Mouse (Mus musculus): ENCODE results near the gene Gng5. TPM values are rescaled to one million over a fixed set of nuclear protein-coding genes. Genes with fewer than 3 reads are reported as not detected.

The Gng5 gene
- polyA plus RNA-seq, 1 experiment, result 505 TPM

DNA sequence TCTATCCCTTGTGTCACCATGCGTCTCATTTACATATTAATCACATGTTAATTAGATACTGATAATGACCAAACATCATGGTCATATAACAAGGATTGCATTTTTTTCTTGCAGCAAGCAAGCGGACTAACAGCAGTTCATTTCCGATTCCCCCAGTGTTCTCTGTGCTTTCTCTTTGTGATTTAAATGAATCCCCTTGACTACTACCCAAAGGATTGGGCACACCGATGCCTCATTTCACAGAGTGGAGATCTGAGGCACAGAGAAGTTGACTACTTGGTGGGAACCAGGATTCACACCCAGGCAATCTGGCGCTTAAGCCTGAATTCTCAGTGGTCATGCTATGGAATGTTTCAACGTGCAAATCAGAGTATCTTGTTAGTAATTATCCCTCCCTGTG, 35.4 kb downstream of the Gng5 start:
- no peak for DNase-seq (ENCODE audit: low read depth, low spot score)
- 75% methylated on average over 6 of the region's 6 CpGs for WGBS

DNA sequence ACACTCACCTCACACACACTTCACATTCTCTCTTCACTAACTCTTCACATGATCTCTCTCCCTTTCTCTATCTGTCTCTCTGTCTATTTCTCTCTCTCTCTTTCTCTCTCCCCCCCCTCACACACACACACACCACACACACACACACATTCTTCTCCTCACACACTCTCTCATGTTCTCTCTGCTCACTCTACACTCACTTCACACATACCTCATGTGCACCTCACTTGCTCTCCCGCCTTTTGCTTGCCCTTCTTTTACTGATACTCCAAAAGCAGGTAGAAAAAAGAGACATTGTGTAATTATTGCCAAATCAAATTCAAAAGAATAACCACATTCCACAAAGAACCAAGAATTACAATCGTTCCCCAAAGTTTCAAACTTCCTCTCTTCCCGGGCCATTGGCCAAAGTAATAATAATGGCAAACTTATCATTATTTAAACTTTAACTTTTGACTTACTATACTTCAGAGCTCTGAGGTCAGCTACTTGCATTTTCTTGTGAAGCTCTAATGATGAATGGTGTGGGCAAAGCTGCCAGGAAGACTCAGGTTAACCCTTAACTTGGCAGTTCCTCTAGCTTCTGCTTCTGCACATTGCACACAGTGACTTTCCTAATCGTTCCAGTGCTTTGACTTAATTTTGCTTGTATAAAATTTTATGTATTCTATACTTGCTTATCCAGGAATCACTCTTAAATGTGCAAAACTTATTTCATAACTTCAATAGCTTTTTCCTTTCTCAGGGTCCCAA, 41.1 kb downstream of the Gng5 start:
- no peak for DNase-seq (ENCODE audit: low read depth, low spot score)
- 46% methylated on average over 4 of the region's 4 CpGs for WGBS

DNA sequence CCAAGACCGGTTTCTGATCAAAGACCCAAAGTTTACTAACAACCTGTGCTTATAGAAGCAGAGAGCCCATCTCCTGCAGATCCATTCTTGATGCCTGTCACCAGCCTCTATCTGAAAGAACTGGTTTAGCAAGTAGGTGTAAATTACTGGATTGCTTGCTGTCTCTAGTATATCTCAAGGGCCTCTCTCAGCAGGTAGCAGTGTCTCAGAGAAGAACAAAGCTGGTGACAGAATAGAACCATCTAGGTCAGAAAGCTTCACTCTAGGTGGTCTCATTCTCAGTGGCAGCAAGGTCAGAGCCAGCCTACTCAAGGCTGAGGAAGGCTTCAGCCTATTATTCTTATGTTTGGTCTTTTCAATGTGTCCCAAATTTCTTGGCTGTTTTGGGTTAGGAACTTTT, 44.0 kb downstream of the Gng5 start:
- 23% methylated on average over 1 of the region's 1 CpGs for WGBS

DNA sequence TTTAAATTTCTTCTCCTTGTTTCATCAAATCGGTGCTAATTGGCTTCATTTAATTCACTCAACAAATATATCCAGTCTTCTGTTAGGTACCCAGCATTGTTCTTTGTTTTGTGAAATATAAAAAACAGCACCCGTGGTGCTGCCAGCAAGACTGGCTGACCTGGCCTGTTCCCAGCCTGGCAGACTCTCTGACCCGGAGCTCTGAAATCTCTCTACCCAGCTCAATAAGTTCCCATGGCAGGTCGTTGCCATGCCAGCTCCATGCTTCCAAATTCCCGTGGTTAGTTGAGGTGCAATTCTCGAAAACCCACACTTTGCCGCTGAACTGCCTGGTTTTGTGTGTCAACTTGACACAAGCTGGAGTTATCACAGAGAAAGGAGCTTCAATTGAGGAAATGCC, 55.2 kb downstream of the Gng5 start:
- 89% methylated on average over 7 of the region's 7 CpGs for WGBS

More for the DNA sequence above, 44.0 kb downstream of the Gng5 start:
- no peak for DNase-seq (ENCODE audit: low read depth, low spot score)

More for the DNA sequence above, 55.2 kb downstream of the Gng5 start:
- DNase-seq (ENCODE audit: low read depth, low spot score), result no peak

Other genes starting within 250 kb of the Gng5 start
- 9.8 and 12.4 TPM in 2 replicates for gene Ssx2ip, start 95.2 kb upstream of the Gng5 start, polyA plus RNA-seq (2012; rRNA removed)
- gene Ctbs, start 50.0 kb upstream of the Gng5 start, polyA plus RNA-seq (2012; rRNA removed), result 1.9 and 2.2 TPM in 2 replicates
- gene Spata1, start 54 bp upstream of the Gng5 start, polyA plus RNA-seq (2012; rRNA removed), result 0.35 and 0.44 TPM in 2 replicates
- gene Rpf1, start 21.6 kb downstream of the Gng5 start, polyA plus RNA-seq (2012; rRNA removed), result 9.0 and 9.8 TPM in 2 replicates
- 0.11 and 0.23 TPM in 2 replicates for gene Uox, start 70.6 kb downstream of the Gng5 start, polyA plus RNA-seq (2012; rRNA removed)
- gene Dnase2b, start 115.8 kb downstream of the Gng5 start, polyA plus RNA-seq (2012; rRNA removed), result not detected in 2 replicates
- not detected in 2 replicates for gene 4930503B20Rik, start 151.5 kb downstream of the Gng5 start, polyA plus RNA-seq (2012; rRNA removed)
- gene Samd13, start 185.8 kb downstream of the Gng5 start, polyA plus RNA-seq (2012; rRNA removed), result 0.31 TPM in 1 of 2 replicates, not detected in the other